8 mouse cellular contexts compared by ENCODE assay signal in the genomic region with DNA sequence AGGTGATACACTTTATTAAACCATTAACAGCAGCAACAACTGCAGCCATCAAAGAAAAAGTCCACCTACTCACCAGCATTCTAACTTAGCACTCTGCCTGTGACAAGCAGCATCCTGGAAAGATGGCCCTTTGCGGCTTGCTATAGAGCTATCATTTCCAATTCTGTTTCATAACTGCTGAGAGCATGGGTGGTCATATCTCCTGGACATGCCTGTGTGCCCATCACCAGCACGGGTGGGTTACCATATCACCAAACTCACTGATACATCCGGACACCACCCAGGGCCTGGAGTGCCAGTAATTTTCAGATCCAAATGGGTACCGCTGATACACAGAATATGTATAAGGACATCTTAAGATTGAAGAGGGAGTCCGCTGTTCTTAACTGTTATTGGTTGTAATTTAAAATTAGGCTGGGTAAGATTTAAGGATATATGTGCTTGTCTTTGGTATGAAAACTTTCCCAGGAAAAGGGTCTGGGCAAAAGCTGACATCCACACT. TPM values are rescaled to one million over a fixed set of nuclear protein-coding genes. Genes with fewer than 3 reads are reported as not detected.
DNase-seq lines count a peak whose midpoint lies in the region; ATAC-seq and TF ChIP-seq lines count a peak whose summit lies in the region.

No protein-coding gene starts in this region.

- peak overlapping the region; percentile 69 for H3K4me3 ChIP-seq in gastrocnemius, adult 2 months
- H3K4me3 ChIP-seq in limb, embryonic 12.5 days (replicated peaks) = peak overlapping the region; percentile 41

- peak overlapping the region; percentile 31; the same call in 1 of the 2 replicates for H3K9ac ChIP-seq in limb, embryonic 12.5 days (replicated peaks)

- no peak for TF ChIP-seq CTCF in gastrocnemius, adult 2 months (IDR thresholded peaks at IDR 0.05)

- H3K27me3 ChIP-seq in limb, embryonic 12.5 days = no peaks in the 10 kb centered on the region; the same call in 1 of the 2 replicates

- peaks cover 30% of the 10 kb centered on the region for H3K4me1 ChIP-seq in limb, embryonic 12.5 days (replicated peaks)

- H3K36me3 ChIP-seq in limb, embryonic 12.5 days = no peaks in the 10 kb centered on the region

- DNase-seq in gastrocnemius, adult 2 months = no peak
- no peak for DNase-seq in gastrocnemius, postnatal 36 days
- DNase-seq in right cerebral cortex, postnatal 10 days (ENCODE audit: low spot score in 2 of 2) = peak; percentile 30 to 34
- DNase-seq in right cerebral cortex, postnatal 14 days = no peak
- DNase-seq in urinary bladder, postnatal 4 days (ENCODE audit: low spot score in 2 of 2) = no peak
- DNase-seq in spleen, postnatal 10 days (ENCODE audit: low spot score in 2 of 2) = no peak
- DNase-seq in kidney, adult 8-10 months = no peak

- H3K27ac ChIP-seq in gastrocnemius, adult 2 months = no peak overlapping the region
- H3K27ac ChIP-seq in limb, embryonic 12.5 days = no peak overlapping the region

- WGBS in limb, embryonic 12.5 days = 81% methylated on average over 5 of the region's 5 CpGs

- no peak for ATAC-seq in limb, embryonic 12.5 days (ENCODE audit: insufficient number of reproducible peaks, insufficient read depth, low FRiP score, low TSS enrichment, low read depth)

- intact Hi-C loops in gastrocnemius, adult 2 months (cut with DNase I) = loop anchor here (10.0 kb wide), 1 partner anchor 448 kb away; no protein-coding TSS in a partner anchor
- intact Hi-C loops in gastrocnemius, postnatal 36 days (cut with DNase I) = no loop called here

- H3K9me3 ChIP-seq in limb, embryonic 12.5 days = no peaks in the 10 kb centered on the region

- H3K4me2 ChIP-seq in limb, embryonic 12.5 days = peak overlapping the region; percentile 63

RNA-seq across cellular contexts. Expression of gene Lrrn3, which starts 3.1 kb away (rescaled TPM):
- under 1 TPM; 0.11 to 0.23 TPM for total RNA-seq in gastrocnemius, adult 2 months (2021)
- total RNA-seq in gastrocnemius, postnatal 36 days (2021) = under 1 TPM; 0.23 to 0.25 TPM
- polyA plus RNA-seq in limb, embryonic 12.5 days (2016; fragmentation: Nextera tagmentation; extraction: Ambion mirVana) = 8.9 and 11.2 TPM in 2 replicates

Comparison
In these comparisons a context has a peak if more than half of its experiments do, and no peak if none do; other contexts are left out.
1. DNase-seq: peak in right cerebral cortex, postnatal 10 days (2 of 2); none in gastrocnemius, adult 2 months (single experiment), gastrocnemius, postnatal 36 days (0 of 2), right cerebral cortex, postnatal 14 days (single experiment), urinary bladder, postnatal 4 days (0 of 2), spleen, postnatal 10 days (0 of 2) and kidney, adult 8-10 months (0 of 2).